Mouse (Mus musculus): ENCODE measurements at regions not wholly inside any gene's neighbourhood (a gene's known extent, or its start where the extent isn't known, plus 50 kb on each side); places are given as distances from the start of the nearest gene placed in this dataset.

DNA sequence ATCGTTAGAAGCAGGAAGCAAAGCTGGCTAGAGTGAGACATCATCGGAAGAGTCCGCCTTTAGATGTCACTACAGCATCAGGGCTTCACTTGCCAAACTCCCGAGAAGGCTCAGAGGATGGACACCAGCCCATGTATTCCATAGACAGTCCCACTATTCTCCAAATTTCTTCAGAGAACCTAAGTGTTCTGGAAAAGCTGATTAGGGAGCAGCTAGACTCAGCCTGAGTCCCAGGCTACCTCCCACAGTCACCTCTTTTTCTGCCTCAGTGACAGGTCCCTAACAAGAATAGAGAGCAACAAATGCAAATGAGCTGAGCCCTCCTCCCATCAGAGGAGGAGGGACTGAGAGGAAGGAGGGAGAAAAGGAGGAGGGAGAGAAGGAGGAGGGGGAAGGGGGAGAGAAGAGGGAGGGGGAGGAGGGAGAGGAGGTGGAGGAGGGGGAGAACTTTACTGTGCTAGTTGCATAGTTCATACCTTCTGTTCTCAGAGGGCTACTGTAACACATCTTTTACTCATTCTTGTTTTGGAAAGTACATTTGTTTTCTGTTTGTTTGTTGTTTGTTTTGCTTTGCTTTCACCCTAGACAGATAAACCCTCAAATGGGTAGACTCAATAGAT is 465.8 kb downstream of the Tmem182 start:
- no peak for DNase-seq (ENCODE audit: low spot score)

DNA sequence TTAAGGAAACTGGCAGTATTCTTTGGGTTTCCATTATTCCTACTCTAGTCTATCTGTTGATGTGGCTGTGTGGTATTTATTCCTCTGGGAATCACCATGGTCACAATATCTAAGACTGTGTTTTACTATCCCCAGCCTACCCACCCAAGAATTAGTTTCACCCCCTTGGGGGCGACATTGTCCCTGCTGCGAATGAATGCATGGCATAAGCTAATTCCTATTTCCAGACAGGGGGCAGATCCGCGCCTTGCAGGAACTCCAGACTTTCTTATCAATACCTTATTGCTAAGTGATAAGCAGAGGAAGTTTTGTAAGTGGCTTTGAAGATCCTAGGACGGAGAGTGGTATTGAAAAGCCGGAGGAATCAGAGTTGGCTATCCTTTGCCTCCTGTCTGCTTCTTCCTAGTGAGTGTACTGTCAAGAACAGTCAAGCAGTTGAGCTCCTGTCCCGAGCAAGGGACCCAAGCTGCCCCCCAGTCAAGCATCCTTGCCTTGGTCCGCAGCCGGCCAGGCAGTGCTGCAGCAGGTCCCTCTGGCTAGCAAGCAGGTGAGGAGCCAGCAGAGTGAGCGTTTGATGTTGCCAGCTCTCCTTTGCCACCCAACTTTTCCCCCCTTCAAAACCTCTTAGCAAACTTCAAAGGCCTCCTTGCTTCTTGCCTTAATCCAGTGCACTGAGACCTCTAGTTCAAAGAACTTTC is 469.3 kb downstream of the Tmem182 start:
- DNase-seq (ENCODE audit: low spot score): no peak

DNA sequence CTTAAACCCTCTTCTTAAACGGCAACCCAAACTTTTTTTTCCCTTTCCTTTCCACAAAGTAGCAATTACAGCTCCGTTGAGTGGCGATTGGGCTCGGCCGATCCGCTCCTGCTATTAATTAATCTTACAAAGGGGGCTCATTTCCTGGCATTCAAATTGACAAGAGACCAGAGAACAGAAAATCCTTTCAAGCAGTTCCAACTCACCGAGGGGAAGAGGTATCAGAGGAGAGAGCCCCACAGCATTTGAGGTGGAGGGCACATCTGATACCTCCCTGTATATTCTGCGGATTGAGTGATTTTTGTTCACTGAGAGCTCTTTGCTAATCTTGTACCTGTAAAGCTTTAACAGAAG is 469.8 kb downstream of the Tmem182 start:
- DNase-seq (ENCODE audit: low spot score): no peak

DNA sequence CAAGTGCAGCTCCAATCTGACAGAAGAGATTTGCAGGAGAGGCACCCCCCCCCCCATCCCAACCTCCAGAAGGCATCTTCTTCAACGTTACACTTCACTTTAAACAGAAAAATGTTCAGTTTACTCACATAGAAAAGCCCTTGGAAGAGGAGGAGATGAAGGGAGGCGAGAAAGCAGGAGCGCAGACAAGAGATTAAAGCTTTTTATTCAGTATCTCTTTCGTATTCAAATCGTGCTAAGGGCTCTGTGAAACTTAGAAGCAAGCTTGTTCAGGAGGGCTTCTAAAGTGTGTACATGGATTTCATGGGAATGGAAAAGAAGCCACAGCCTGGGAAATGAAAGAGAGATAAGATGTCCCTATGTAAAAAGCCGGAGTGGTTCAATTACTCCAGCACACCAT is 470.2 kb downstream of the Tmem182 start:
- no peak for DNase-seq (ENCODE audit: low spot score)

DNA sequence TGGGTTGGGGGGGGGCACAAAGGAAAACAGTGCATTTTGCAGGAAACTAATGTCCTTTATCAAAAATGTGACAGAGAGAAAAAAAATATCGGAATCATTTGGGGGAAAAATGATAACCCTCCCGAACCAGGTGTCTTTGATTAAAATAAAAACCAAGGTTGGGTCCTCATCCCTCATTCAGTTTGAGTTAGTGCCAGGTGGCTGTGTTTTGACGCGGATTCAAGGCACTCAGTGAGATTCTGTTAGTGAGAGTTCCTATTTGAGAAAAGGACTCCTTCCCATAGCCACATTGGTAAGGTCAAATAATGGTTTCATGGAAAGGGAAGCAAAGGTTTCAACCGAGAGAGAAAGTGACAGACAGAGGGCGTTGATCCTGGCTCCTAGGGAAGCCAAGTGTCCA is 470.9 kb downstream of the Tmem182 start:
- DNase-seq (ENCODE audit: low spot score): no peak

DNA sequence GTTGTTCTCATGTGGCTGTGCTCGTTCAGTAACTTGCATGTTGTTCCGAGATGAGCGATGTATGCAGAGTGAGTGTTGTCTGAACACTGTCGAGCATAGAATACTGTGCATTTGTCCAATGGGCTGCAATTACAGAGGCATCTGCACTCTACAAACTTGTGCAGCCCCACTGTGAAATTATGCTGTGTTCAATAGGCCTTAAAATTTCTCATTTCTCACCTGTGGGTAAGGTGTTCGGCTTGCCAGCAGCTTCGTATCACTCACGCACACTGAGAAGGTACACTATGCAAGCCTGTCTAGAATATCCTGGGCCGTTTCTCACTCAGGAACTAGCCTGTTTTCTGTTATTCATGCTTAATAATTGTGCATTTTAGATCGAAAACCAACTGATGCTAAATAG is 479.8 kb downstream of the Tmem182 start:
- DNase-seq (ENCODE audit: low spot score): no peak

DNA sequence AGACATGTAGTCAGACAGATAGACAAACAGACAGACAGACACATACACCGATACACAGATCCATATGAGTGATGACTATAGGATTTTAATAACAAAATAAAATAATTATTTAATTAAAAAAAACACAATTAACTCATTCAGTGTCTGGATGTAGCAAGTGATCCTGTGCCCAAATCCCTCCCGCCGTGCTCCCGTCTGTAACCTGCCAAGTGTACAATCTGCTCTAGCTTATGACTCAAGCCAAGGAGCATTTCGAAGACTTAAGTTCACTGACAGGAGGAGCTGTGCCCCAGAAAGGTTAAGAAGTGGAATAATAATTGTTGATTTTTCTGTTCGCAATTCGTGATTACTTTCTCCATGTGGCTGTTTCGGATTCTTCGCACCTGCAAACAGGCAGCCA is 480.8 kb downstream of the Tmem182 start:
- no peak for DNase-seq (ENCODE audit: low spot score)

DNA sequence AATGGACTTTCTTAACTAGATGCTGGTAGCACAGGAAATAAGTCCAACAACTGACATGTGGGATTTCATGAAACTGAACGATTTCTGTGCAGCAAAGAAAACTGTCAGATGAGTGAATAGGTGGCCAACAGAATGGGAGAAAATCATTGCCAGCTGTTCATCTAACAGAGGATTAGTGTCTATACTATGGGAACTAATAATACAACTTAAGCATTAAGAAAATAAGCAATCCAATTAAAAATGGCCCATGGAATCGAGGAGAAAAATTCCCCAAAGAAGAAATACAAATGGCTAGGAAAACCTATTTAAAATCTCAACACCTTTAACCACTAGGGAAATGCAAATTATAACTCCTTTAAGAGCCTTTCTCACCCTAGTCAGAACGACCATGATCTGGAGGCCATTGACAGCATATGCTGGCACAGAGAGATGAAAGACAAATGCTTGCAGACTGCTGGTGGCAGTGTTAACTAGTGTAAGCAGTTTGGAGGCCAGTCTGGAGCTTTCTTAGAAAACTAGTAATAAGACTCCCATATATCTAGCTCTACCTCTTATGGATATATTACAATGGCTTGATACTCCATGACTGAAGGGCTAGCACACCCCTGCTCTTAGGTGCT is 521.6 kb downstream of the Tmem182 start:
- no peak for DNase-seq (ENCODE audit: low spot score)

DNA sequence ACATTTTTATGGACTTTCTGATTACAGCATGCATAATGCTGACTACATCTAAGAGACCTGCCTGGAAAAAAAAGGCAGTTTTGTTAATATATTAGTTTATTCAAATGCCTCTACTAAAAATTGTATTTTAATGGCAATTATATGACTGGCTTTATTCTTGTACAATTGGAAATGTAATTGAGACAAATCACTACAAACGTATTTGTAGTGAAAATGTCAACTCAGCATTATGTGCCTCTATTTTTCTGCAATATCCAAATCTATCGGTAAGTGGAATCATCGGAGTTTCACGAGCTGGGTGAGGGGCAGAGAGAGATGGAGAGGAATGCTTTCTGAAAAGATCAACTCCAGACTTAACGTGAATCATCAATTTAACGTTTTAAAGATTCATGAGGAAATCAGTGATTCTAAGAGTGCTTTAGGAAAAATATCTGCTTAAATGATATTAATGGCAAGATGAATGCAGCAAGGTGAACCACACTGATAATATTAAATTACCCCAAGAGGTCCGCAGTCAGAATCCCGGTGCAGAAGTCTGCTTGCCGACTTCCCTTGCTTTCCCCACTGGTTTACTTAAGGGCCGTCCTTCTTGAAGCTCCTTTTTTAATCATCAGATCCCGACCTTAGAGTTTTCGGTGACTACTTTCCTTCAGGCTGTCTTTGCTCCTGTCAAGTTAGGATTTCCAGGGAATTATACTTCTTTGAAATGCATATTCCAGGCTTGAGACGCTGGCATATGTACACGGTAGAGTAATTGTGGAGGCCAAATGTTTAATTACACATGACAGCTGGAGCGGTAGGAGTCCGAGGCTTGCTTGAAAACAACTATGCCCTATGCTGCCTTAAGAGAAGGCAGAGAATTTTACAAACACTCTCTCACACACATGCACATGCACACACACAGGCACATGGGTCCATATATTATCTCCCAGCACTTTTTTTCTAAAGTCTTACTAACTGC is 544.7 kb downstream of the Tmem182 start:
- DNase-seq (ENCODE audit: low spot score): no peak

DNA sequence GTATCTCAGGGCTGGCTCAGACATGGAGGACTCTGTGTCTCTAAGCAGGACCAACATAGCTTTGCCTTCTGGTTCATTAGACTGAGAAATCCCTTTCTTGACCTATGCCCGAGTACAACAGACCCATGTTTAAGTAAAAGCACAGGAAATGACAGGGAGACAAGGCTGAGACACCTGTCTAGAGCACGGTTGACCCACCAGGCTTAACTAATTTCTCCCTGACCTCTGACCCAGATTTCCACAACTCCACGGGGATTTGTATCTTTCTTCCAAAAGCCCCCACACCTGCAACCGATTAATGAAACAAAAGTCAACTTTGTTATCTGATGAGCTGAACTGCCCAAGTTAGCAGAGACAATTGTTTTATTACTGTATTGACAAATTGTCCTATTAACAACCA is 553.7 kb downstream of the Tmem182 start:
- DNase-seq (ENCODE audit: low spot score): no peak

DNA sequence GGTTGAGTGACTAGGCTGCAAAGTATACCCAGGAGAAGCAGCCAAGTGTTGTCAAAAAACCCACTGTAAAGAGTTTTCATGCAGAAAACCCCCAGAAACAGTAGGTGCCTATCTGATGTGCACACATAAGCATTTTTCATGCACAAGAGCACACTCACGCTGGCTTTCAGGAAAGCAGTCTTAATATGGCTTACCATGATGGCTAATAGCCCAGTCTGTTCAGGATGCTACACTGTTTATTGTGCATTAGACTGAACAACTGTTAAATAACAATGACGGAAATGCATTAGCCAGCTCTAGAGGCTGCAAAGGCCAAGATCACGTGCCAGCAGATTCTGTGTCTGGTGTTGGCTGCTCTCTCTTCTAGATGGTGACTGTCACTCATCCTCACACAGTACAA is 556.1 kb downstream of the Tmem182 start:
- DNase-seq (ENCODE audit: low spot score): no peak

DNA sequence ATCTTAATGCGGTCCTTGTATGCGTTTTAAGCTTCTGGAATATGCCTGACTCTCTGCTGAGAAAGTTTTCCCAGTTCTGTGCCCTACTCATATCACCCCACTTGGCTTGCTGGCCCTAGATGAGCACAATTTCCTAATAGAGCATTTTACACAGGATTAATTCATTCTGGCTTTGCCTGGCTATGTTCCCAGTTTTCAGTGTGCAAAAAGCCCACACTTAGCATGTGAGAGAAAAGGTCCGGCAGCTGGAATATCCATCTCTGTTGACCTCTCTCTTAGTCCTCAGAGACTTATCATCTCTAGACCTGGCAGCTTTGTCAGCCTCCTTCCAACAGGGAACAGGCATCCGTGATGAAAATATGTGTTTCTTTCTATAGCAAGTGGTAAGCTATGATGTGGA is 574.6 kb downstream of the Tmem182 start:
- DNase-seq (ENCODE audit: low spot score): no peak

DNA sequence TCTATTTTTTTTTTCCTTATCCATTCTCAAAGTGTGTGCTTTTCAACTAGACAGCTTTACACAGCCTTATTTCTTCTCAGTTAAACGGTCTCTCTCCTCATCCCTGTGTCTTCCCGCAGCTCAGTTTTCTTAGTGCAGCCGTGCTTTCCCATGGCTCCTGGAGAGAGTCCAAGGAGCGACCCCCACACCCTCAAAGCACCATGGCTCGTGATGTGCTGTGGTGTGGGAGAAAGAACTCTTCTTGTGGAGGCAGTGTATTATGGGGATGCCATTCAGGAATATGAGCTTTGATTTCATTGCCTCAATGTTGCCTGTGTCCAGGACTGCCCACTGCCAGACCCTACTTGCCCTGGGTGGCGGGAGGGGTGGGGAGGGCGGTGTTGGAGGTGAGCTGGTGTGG is 576.1 kb downstream of the Tmem182 start:
- DNase-seq (ENCODE audit: low spot score): no peak

DNA sequence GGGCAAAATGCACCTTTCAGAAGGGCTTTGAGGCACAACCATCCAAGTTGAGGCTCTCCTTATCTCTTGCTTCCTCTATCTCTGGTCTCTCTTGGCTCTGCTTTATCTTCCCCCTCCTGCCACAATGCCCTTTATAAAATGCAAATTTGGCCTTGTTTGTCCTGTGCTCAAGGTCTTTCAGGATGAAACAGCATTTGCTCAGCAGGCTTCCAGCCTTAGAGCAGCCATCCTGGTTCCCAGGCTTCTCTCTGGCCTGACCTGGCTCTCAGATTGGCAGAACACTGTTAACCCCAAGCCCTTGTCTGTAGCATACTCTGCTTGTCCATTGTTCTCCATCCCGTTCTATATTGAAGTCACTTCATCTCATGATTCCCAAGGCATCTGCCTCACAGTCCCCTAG is 579.3 kb downstream of the Tmem182 start:
- DNase-seq (ENCODE audit: low spot score): peak; percentile 23

DNA sequence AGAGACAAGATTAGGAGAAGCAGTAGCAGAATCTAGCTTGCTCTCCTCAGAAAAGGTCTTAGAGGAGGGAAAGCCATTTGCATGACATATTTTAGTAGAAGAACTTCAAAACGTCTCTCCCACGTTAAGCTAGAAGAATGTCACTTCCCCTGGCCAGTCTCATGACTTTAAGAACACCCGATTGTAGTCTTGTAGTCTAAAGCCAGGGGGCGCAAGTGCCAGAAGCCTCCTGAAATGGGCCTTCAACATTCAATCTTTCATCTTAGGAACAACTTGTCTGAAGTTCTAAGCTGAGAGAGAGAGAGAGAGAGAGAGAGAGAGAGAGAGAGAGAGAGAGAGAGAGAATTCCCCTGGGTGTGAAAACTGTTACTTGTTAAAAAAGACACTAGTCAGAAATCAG is 581.0 kb downstream of the Tmem182 start:
- no peak for DNase-seq (ENCODE audit: low spot score)

DNA sequence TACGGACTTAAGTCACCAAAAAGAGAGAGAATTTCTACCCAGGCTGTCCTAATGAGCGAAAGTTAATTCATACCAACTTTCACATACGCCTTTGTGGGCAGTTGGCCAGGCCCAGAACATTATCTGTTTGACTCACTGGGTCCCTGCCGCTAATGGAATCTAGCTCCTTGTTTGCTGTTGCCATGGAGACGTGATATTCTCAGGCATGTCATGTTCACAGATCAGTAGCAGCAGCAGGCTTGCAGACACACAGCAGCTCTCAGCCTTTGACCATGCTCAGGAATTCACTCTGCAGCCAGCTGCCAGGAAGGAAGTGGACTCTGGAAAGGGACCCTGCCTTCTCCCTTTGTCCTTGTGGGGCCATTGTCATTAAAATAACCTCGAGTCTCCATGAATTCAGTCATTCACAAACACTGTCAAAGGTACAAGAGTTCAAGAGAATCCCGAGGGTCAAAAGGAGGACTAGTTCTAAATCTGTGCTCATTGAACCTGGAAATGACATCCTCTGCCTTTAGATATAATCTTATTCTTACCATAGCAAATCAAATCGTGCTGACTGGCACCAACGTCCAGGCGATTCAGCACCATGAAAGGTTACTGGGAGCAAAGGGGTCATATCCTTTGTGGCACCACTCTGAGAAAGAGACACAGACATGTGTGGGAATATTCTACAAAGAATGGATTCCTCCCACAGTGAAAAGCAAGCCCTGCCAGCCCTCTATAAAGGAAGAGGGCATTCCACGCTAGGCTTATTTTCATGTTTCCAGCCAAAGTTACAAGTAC is 584.9 kb downstream of the Tmem182 start:
- DNase-seq (ENCODE audit: low spot score): peak; percentile 58

DNA sequence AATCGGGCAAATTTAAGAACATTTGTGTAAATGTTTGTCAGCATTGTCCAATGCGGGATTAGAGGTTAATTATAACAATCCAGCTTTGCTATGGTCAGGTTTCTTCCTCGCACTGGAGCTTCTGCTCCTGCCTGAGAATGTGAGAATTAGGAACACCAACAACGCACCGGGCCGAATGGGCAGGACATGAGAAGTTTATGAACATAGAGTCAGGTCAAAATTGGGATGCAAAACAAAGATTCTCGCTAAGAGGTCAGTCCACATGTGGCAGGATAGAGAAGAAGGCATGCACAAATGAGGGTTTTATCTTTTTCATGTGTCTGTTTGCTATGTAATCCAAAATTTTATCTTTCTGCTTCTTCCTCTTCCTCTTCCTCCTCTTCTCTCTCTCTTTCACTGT is 585.7 kb downstream of the Tmem182 start:
- no peak for DNase-seq (ENCODE audit: low spot score)

DNA sequence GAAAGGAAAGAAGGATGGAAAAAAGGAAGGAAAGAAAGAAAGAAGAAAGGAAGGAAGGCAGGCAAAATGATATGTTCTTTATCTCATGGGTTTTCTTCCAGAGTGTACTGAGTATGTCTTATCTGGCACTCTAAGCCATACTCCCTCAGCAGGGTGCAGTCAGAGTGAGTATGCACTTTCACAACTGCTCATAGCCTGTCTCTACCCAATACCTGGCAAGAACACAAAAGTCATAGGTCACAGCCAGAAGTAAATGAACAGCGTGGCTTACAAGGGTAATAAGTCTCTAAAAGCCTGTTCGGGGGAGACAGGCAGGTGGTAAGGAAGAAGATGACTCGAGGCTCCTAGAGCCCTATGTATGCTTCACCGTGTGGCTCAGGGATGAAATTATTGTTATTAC is 587.9 kb downstream of the Tmem182 start:
- no peak for DNase-seq (ENCODE audit: low spot score)

DNA sequence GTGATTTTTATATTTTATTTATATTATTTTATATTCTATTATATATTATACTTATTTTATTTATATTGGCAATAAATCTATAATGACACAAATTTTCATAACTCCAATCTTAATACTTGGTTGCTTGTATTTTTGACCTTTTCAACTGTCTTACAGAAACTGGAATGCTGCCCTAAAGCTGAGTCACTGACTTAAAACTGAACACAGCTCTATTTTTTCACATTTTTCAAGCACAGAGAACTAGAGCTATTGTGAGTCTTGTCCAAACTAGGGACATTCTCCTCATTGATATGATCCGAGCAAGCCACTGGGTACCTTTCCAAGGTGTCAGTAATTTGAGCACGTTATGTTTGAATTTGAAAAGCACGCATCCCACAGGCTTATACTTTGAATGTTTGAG is 589.7 kb downstream of the Tmem182 start:
- no peak for DNase-seq (ENCODE audit: low spot score)

DNA sequence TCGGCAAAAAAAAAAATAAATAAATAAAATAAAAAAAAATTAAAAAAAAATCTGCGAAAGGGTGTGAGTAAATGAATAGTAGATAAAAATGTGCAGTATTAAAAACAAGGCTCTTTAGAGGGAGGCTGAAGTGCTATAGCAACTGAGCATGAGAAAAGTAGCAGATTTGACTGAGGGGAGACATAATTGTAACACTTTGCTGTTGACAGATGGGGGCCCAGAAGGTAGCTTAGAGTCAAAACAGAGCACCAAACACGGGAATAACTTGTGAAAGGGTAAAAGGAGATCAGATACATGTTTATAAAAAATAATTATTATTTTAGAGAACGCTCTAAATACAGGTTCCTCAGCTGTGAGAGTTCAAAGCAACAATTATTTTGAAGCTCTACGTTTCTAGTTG is 605.1 kb downstream of the Tmem182 start:
- DNase-seq (ENCODE audit: low spot score): no peak

DNA sequence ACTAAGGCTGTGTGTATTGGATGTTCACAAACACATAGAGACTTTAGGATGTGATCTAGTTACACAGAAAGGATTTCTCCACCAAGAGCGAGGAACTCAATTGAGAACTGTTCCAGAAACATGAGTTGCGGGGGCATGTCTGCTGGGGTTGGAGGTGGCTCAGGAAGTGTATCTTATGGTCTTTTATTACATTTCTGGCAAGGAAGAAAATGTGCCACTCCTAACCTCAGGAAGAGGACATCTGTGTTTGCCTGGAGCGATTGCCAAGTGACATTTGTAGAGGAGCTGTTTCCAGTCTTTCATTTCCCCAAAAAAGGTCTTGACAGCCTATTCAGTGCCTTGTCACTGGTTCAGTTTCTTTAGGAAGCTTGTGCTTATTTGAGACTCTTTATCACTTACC is 606.2 kb downstream of the Tmem182 start:
- no peak for DNase-seq (ENCODE audit: low spot score)

DNA sequence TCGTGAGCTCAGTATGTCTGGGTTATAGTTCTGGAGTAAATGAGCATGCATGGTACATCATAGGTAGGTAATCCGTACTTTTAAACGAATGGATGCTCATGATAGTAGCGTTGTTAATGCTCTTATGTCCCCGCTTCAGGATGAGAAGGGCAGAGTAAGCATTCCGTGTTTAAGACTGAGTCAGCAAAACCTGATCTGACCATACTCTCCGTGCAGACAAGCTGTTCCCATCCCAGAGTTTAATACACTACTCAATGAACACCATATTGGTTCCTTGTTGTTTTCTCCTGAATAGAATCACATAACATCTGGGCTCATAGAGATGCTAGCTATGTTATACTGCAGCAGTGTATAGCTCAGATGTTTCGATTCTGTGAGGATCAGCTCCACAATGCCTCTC is 606.7 kb downstream of the Tmem182 start:
- DNase-seq (ENCODE audit: low spot score): no peak

Measured in ovary, postnatal 36 days (tissue).